Comparison of ENCODE assay signal across 8 mouse cellular contexts in genomic region chr3:89316833-89317232, GRCm38 (mm10). TPM values are rescaled to one million over a fixed set of nuclear protein-coding genes. Genes with fewer than 3 reads are reported as not detected.
A peak's percentile ranks its signal among the peaks of the same experiment; 100 is the strongest.
DNase-seq lines count a peak whose midpoint lies in the region; ATAC-seq and TF ChIP-seq lines count a peak whose summit lies in the region.

No protein-coding gene starts in this region.

- DNase-seq in c-Kit-positive CD71-positive TER-119-positive erythroid progenitor cells, embryonic 14.5 days (ENCODE audit: low spot score), result peak; percentile 69
- peak; percentile 77 for DNase-seq in heart, postnatal 0 days (ENCODE audit: low spot score)
- DNase-seq in kidney, postnatal 25 days, result peak; percentile 90 to 93
- DNase-seq in stomach, postnatal 0 days (ENCODE audit: low spot score), result peak; percentile 79

- peak overlapping the region; percentile 56 for H3K4me2 ChIP-seq in forebrain, embryonic 13.5 days
- peak overlapping the region; percentile 63 for H3K4me2 ChIP-seq in heart, postnatal 0 days (ENCODE audit: low read depth, low read length)
- peak overlapping the region; percentile 51; the same call in 1 of the 2 replicates for H3K4me2 ChIP-seq in liver, embryonic 15.5 days
- peak overlapping the region; percentile 51 for H3K4me2 ChIP-seq in neural tube, embryonic 13.5 days
- peak overlapping the region; percentile 57 for H3K4me2 ChIP-seq in stomach, postnatal 0 days (replicated peaks; ENCODE audit: low read depth)

- peak overlapping the region; percentile 27; the same call in 1 of the 2 replicates for H3K9ac ChIP-seq in forebrain, embryonic 13.5 days
- no peak overlapping the region for H3K9ac ChIP-seq in heart, postnatal 0 days (replicated peaks; ENCODE audit: low read depth, low read length)
- H3K9ac ChIP-seq in liver, embryonic 15.5 days, result no peak overlapping the region
- H3K9ac ChIP-seq in neural tube, embryonic 13.5 days, result peak overlapping the region; percentile 56
- no peak overlapping the region for H3K9ac ChIP-seq in stomach, postnatal 0 days (ENCODE audit: low read length)

- peaks cover 53% of the 10 kb centered on the region for H3K27me3 ChIP-seq in E14TG2a.4 (ENCODE audit: insufficient read depth, low read length)
- H3K27me3 ChIP-seq in forebrain, embryonic 13.5 days, result peaks cover 56% of the 10 kb centered on the region
- peaks cover 58% of the 10 kb centered on the region for H3K27me3 ChIP-seq in heart, postnatal 0 days (ENCODE audit: control insufficient read depth, insufficient read depth, low read length)
- H3K27me3 ChIP-seq in liver, embryonic 15.5 days, result peaks cover 80% of the 10 kb centered on the region
- H3K27me3 ChIP-seq in neural tube, embryonic 13.5 days, result peaks cover 22% of the 10 kb centered on the region
- no peaks in the 10 kb centered on the region for H3K27me3 ChIP-seq in stomach, postnatal 0 days (ENCODE audit: control insufficient read depth, insufficient read depth, low read length)

- peak overlapping the region; percentile 75 for H3K4me3 ChIP-seq in E14TG2a.4 (replicated peaks; ENCODE audit: low read length)
- peak overlapping the region; percentile 22; the same call in 1 of the 2 replicates for H3K4me3 ChIP-seq in forebrain, embryonic 13.5 days
- no peak overlapping the region for H3K4me3 ChIP-seq in heart, postnatal 0 days (ENCODE audit: low read depth, low read length)
- H3K4me3 ChIP-seq in liver, embryonic 15.5 days (replicated peaks), result no peak overlapping the region
- H3K4me3 ChIP-seq in neural tube, embryonic 13.5 days, result peak overlapping the region; percentile 6
- no peak overlapping the region for H3K4me3 ChIP-seq in stomach, postnatal 0 days (ENCODE audit: low read depth, low read length)

- WGBS in forebrain, embryonic 13.5 days, result 1% methylated on average over 4 of the region's 4 CpGs
- 3% methylated on average over 4 of the region's 4 CpGs for WGBS in heart, postnatal 0 days
- 0% methylated on average over 4 of the region's 4 CpGs for WGBS in liver, embryonic 15.5 days (ENCODE audit: insufficient replicate concordance)
- 0% methylated on average over 4 of the region's 4 CpGs for WGBS in neural tube, embryonic 13.5 days
- WGBS in stomach, postnatal 0 days, result 8% methylated on average over 4 of the region's 4 CpGs

- no peaks in the 10 kb centered on the region for H3K36me3 ChIP-seq in E14TG2a.4 (ENCODE audit: insufficient read depth, low read length)
- no peaks in the 10 kb centered on the region for H3K36me3 ChIP-seq in forebrain, embryonic 13.5 days (ENCODE audit: poor library complexity, severe bottlenecking)
- H3K36me3 ChIP-seq in heart, postnatal 0 days (replicated peaks; ENCODE audit: control insufficient read depth, insufficient read depth, low read length), result no peaks in the 10 kb centered on the region
- H3K36me3 ChIP-seq in liver, embryonic 15.5 days (replicated peaks), result no peaks in the 10 kb centered on the region
- peaks cover 36% of the 10 kb centered on the region for H3K36me3 ChIP-seq in neural tube, embryonic 13.5 days
- H3K36me3 ChIP-seq in stomach, postnatal 0 days (ENCODE audit: control insufficient read depth, insufficient read depth, low read length), result no peaks in the 10 kb centered on the region

- TF ChIP-seq EP300 in heart, postnatal 0 days (IDR thresholded peaks at IDR 0.05; ENCODE audit: low read depth), result no peak
- no peak for TF ChIP-seq EP300 in stomach, postnatal 0 days (optimal IDR thresholded peaks at IDR 0.05)

- peaks cover 76% of the 10 kb centered on the region for H3K4me1 ChIP-seq in E14TG2a.4 (replicated peaks; ENCODE audit: low read depth, low read length)
- peaks cover 65% of the 10 kb centered on the region for H3K4me1 ChIP-seq in forebrain, embryonic 13.5 days
- peaks cover 43% of the 10 kb centered on the region for H3K4me1 ChIP-seq in heart, postnatal 0 days (ENCODE audit: control insufficient read depth, insufficient read depth)
- H3K4me1 ChIP-seq in liver, embryonic 15.5 days (replicated peaks), result peaks cover 42% of the 10 kb centered on the region
- H3K4me1 ChIP-seq in neural tube, embryonic 13.5 days (replicated peaks), result peaks cover 71% of the 10 kb centered on the region
- peaks cover 15% of the 10 kb centered on the region for H3K4me1 ChIP-seq in stomach, postnatal 0 days (replicated peaks; ENCODE audit: control insufficient read depth, insufficient read depth)

- H3K9me3 ChIP-seq in E14TG2a.4 (ENCODE audit: low read length), result no peaks in the 10 kb centered on the region
- H3K9me3 ChIP-seq in forebrain, embryonic 13.5 days (replicated peaks), result no peaks in the 10 kb centered on the region
- no peaks in the 10 kb centered on the region for H3K9me3 ChIP-seq in heart, postnatal 0 days (replicated peaks; ENCODE audit: control insufficient read depth, low read length)
- no peaks in the 10 kb centered on the region for H3K9me3 ChIP-seq in liver, embryonic 15.5 days (replicated peaks)
- H3K9me3 ChIP-seq in neural tube, embryonic 13.5 days, result no peaks in the 10 kb centered on the region
- H3K9me3 ChIP-seq in stomach, postnatal 0 days (ENCODE audit: control insufficient read depth, low read length), result no peaks in the 10 kb centered on the region

- peak; percentile 99 for TF ChIP-seq CTCF in E14TG2a.4 (conservative IDR thresholded peaks at IDR 0.05; ENCODE audit: low read length)
- TF ChIP-seq CTCF in heart, postnatal 0 days (IDR thresholded peaks at IDR 0.05; ENCODE audit: low read depth), result peak; percentile 98
- TF ChIP-seq CTCF in stomach, postnatal 0 days (IDR thresholded peaks at IDR 0.05; ENCODE audit: low read depth), result peak; percentile 97

- ATAC-seq in forebrain, embryonic 13.5 days, result peak; percentile 16
- peak; percentile 45; the same call in 1 of the 2 replicates for ATAC-seq in heart, postnatal 0 days (ENCODE audit: insufficient read depth, low read depth)
- ATAC-seq in liver, embryonic 15.5 days (ENCODE audit: insufficient read depth), result no peak
- ATAC-seq in neural tube, embryonic 13.5 days (ENCODE audit: low read depth), result peak; percentile 9; the same call in 1 of the 2 replicates
- 0 out of 2 replicates have a peak, but pooled peaks have one; percentile 45 for ATAC-seq in stomach, postnatal 0 days (ENCODE audit: low FRiP score, low TSS enrichment)

- no peak overlapping the region for H3K27ac ChIP-seq in forebrain, embryonic 13.5 days
- no peak overlapping the region for H3K27ac ChIP-seq in heart, postnatal 0 days (ENCODE audit: low read depth)
- no peak overlapping the region for H3K27ac ChIP-seq in liver, embryonic 15.5 days (replicated peaks)
- H3K27ac ChIP-seq in neural tube, embryonic 13.5 days (replicated peaks), result peak overlapping the region; percentile 43; the same call in 1 of the 2 replicates
- H3K27ac ChIP-seq in stomach, postnatal 0 days (replicated peaks), result no peak overlapping the region

RNA-seq across cellular contexts. Expression of gene Efna3, which starts 5.9 kb away (rescaled TPM):
- 18.7 and 23.4 TPM in 2 replicates for polyA plus RNA-seq in forebrain, embryonic 13.5 days (2015; fragmentation: Nextera tagmentation; extraction: Ambion mirVana)
- not detected in 2 replicates for total RNA-seq in heart, postnatal 0 days (2014; rRNA removed; ENCODE audit: low replicate concordance)
- 0.12 and 0.44 TPM in 2 replicates for polyA plus RNA-seq in heart, postnatal 0 days (2015; fragmentation: Nextera tagmentation; extraction: Ambion mirVana)
- polyA plus RNA-seq in liver, embryonic 15.5 days (2015; fragmentation: Nextera tagmentation; extraction: Ambion mirVana), result 0.18 and 0.58 TPM in 2 replicates
- 87.4 and 90.1 TPM in 2 replicates for polyA plus RNA-seq in neural tube, embryonic 13.5 days (2015; fragmentation: Nextera tagmentation; extraction: Ambion mirVana)
- 25.8 and 29.2 TPM in 2 replicates for polyA plus RNA-seq in stomach, postnatal 0 days (2015; fragmentation: Nextera tagmentation; extraction: Ambion mirVana)

RNA-seq across cellular contexts. Expression of gene Efna4, which starts 21.0 kb away (rescaled TPM):
- 16.0 and 16.3 TPM in 2 replicates for polyA plus RNA-seq in forebrain, embryonic 13.5 days (2015; fragmentation: Nextera tagmentation; extraction: Ambion mirVana)
- 2.7 and 7.2 TPM in 2 replicates for total RNA-seq in heart, postnatal 0 days (2014; rRNA removed; ENCODE audit: low replicate concordance)
- polyA plus RNA-seq in heart, postnatal 0 days (2015; fragmentation: Nextera tagmentation; extraction: Ambion mirVana), result 2.6 and 3.5 TPM in 2 replicates
- polyA plus RNA-seq in liver, embryonic 15.5 days (2015; fragmentation: Nextera tagmentation; extraction: Ambion mirVana), result 0.24 and 0.48 TPM in 2 replicates
- polyA plus RNA-seq in neural tube, embryonic 13.5 days (2015; fragmentation: Nextera tagmentation; extraction: Ambion mirVana), result 8.5 and 10.7 TPM in 2 replicates
- 8.9 and 11.7 TPM in 2 replicates for polyA plus RNA-seq in stomach, postnatal 0 days (2015; fragmentation: Nextera tagmentation; extraction: Ambion mirVana)

RNA-seq across cellular contexts. Expression of gene Adam15, which starts 33.0 kb away (rescaled TPM):
- 24.1 and 27.5 TPM in 2 replicates for polyA plus RNA-seq in forebrain, embryonic 13.5 days (2015; fragmentation: Nextera tagmentation; extraction: Ambion mirVana)
- total RNA-seq in heart, postnatal 0 days (2014; rRNA removed; ENCODE audit: low replicate concordance), result 99.0 and 115 TPM in 2 replicates
- 72.3 and 82.2 TPM in 2 replicates for polyA plus RNA-seq in heart, postnatal 0 days (2015; fragmentation: Nextera tagmentation; extraction: Ambion mirVana)
- 8.8 and 12.7 TPM in 2 replicates for polyA plus RNA-seq in liver, embryonic 15.5 days (2015; fragmentation: Nextera tagmentation; extraction: Ambion mirVana)
- polyA plus RNA-seq in neural tube, embryonic 13.5 days (2015; fragmentation: Nextera tagmentation; extraction: Ambion mirVana), result 48.8 and 54.0 TPM in 2 replicates
- polyA plus RNA-seq in stomach, postnatal 0 days (2015; fragmentation: Nextera tagmentation; extraction: Ambion mirVana), result 43.0 and 44.8 TPM in 2 replicates

RNA-seq across cellular contexts. Expression of gene Efna1, which starts 35.9 kb away (rescaled TPM):
- 9.5 and 10.9 TPM in 2 replicates for polyA plus RNA-seq in forebrain, embryonic 13.5 days (2015; fragmentation: Nextera tagmentation; extraction: Ambion mirVana)
- total RNA-seq in heart, postnatal 0 days (2014; rRNA removed; ENCODE audit: low replicate concordance), result 43.1 and 46.2 TPM in 2 replicates
- polyA plus RNA-seq in heart, postnatal 0 days (2015; fragmentation: Nextera tagmentation; extraction: Ambion mirVana), result 37.2 and 38.4 TPM in 2 replicates
- polyA plus RNA-seq in liver, embryonic 15.5 days (2015; fragmentation: Nextera tagmentation; extraction: Ambion mirVana), result 8.9 and 11.2 TPM in 2 replicates
- polyA plus RNA-seq in neural tube, embryonic 13.5 days (2015; fragmentation: Nextera tagmentation; extraction: Ambion mirVana), result 12.5 and 14.5 TPM in 2 replicates
- polyA plus RNA-seq in stomach, postnatal 0 days (2015; fragmentation: Nextera tagmentation; extraction: Ambion mirVana), result 34.8 and 36.6 TPM in 2 replicates

RNA-seq across cellular contexts. Expression of gene Dcst2, which starts 44.9 kb away (rescaled TPM):
- 0.06 and 0.13 TPM in 2 replicates for polyA plus RNA-seq in forebrain, embryonic 13.5 days (2015; fragmentation: Nextera tagmentation; extraction: Ambion mirVana)
- total RNA-seq in heart, postnatal 0 days (2014; rRNA removed; ENCODE audit: low replicate concordance), result 0.39 TPM in 1 of 2 replicates, not detected in the other
- 0.07 TPM in 1 of 2 replicates, not detected in the other for polyA plus RNA-seq in heart, postnatal 0 days (2015; fragmentation: Nextera tagmentation; extraction: Ambion mirVana)
- 0.06 and 0.07 TPM in 2 replicates for polyA plus RNA-seq in liver, embryonic 15.5 days (2015; fragmentation: Nextera tagmentation; extraction: Ambion mirVana)
- polyA plus RNA-seq in neural tube, embryonic 13.5 days (2015; fragmentation: Nextera tagmentation; extraction: Ambion mirVana), result 0.17 TPM in 1 of 2 replicates, not detected in the other
- 0.33 and 0.41 TPM in 2 replicates for polyA plus RNA-seq in stomach, postnatal 0 days (2015; fragmentation: Nextera tagmentation; extraction: Ambion mirVana)

Comparison
In these comparisons a context has a peak if more than half of its experiments do, and no peak if none do; other contexts are left out.
1. H3K4me3 ChIP-seq: peak in E14TG2a.4 (single experiment), forebrain, embryonic 13.5 days (single experiment) and neural tube, embryonic 13.5 days (single experiment); none in heart, postnatal 0 days (single experiment), liver, embryonic 15.5 days (single experiment) and stomach, postnatal 0 days (single experiment).
2. H3K9ac ChIP-seq: peak in forebrain, embryonic 13.5 days (single experiment) and neural tube, embryonic 13.5 days (single experiment); none in heart, postnatal 0 days (single experiment), liver, embryonic 15.5 days (single experiment) and stomach, postnatal 0 days (single experiment).
3. RNA of gene Efna3, which starts 5.9 kb away (polyA plus RNA-seq): 87.4 to 90.1 TPM in neural tube, embryonic 13.5 days, 25.8 to 29.2 TPM in stomach, postnatal 0 days and 18.7 to 23.4 TPM in forebrain, embryonic 13.5 days; 0.12 to 0.44 TPM in heart, postnatal 0 days and 0.18 to 0.58 TPM in liver, embryonic 15.5 days; every median in the first group is over 10 times any median in the second.
4. Peak in every context shown above with its lines, with median percentiles within 50 percentile points of each other: CTCF ChIP-seq, DNase-seq and H3K4me2 ChIP-seq.